Mouse (Mus musculus) cortical plate, adult 2 months (tissue): ENCODE measurements around the gene Kat2b.

Experiments
- CTCF ChIP-seq: fragments of 200-500 bp; IDR thresholded peaks from 2 replicates; pipeline ENCODE4 v1.5.1; 2011; ENCODE audit warnings: mild to moderate bottlenecking, control low read depth, low read length; ENCODE audit not compliant: insufficient read depth; ENCODE audit errors: extremely low read depth
- POLR2A ChIP-seq: fragments of 200-500 bp; IDR thresholded peaks from 2 replicates; pipeline ENCODE4 v1.6.1; 2011; ENCODE audit warnings: mild to moderate bottlenecking, low read length, control low read depth; ENCODE audit not compliant: insufficient read depth; ENCODE audit errors: extremely low read depth

- no peak for TF ChIP-seq POLR2A
- no peak for TF ChIP-seq CTCF
Observed at GRCm38 (mm10) chr17:53595527-53595926, 28.9 kb downstream of the Kat2b start.
